Mouse (Mus musculus) lung, embryonic 16.5 days (tissue): Measurements from ENCODE around the gene Tm9sf2. TPM values are rescaled to one million over a fixed set of nuclear protein-coding genes. Genes with fewer than 3 reads are reported as not detected.

Source experiments
- ATAC-seq: fragments of 200-750 bp; cut with Nextera tagmentation; 2 replicates; pipeline ENCODE4 v1.8.0; 2017; ENCODE audit warnings: low read depth, mild to moderate bottlenecking, moderate library complexity
- H3K27ac ChIP-seq: fragments of 300-500 bp; sonication (generic); 2 replicates; pipeline ENCODE4 v1.5.1; 2014; ENCODE audit warnings: mild to moderate bottlenecking, control low read depth, low read length
- H3K27me3 ChIP-seq: fragments of 300-500 bp; sonication (generic); 2 replicates; pipeline ENCODE4 v1.6.1; 2014; ENCODE audit warnings: low read depth, low read length, mixed read lengths; ENCODE audit not compliant: control insufficient read depth, insufficient read depth
- H3K36me3 ChIP-seq: fragments of 300-500 bp; sonication (generic); 2 replicates; pipeline ENCODE4 v1.6.1; 2014; ENCODE audit warnings: low read length; ENCODE audit not compliant: control insufficient read depth, insufficient read depth
- H3K4me1 ChIP-seq: fragments of 300-500 bp; sonication (generic); replicated peaks from 2 replicates; pipeline ENCODE4 v1.6.1; 2014; ENCODE audit warnings: low read length, mixed read lengths; ENCODE audit not compliant: control insufficient read depth, insufficient read depth
- H3K4me2 ChIP-seq: fragments of 300-500 bp; sonication (generic); 2 replicates; pipeline ENCODE4 v1.6.1; 2014; ENCODE audit warnings: low read depth, low read length, control low read depth
- H3K4me3 ChIP-seq: fragments of 300-500 bp; sonication (generic); 2 replicates; pipeline ENCODE4 v1.5.1; 2014; ENCODE audit warnings: mild to moderate bottlenecking, low read length, control low read depth
- H3K9ac ChIP-seq: fragments of 300-500 bp; sonication (generic); 2 replicates; pipeline ENCODE4 v1.6.1; 2014; ENCODE audit warnings: low read length, control low read depth
- H3K9me3 ChIP-seq: fragments of 300-500 bp; sonication (generic); 2 replicates; pipeline ENCODE4 v1.6.1; 2016; ENCODE audit warnings: low read length; ENCODE audit not compliant: control insufficient read depth
- WGBS: fragments of 180-500 bp; shearing (Covaris S2); extraction: QIAGEN DNeasy Blood & Tissue Kit; methylation state at CpG from one replicate; pipeline ENCODE4 v1.1.7; 2014; 5-methylcytosine and 5-hydroxymethylcytosine counted together
- polyA plus RNA-seq: library from polyadenylated mRNA; unstranded; fragments of >200 nt; fragmentation: Nextera tagmentation; extraction: Ambion mirVana; gene quantifications from 2 replicates; pipeline ENCODE4 v1.2.1, GENCODE M21; 2015

Tm9sf2 gene
- polyA plus RNA-seq, 1 experiment from 2014 or later, result 186 TPM

- Histone ChIP-seq H3K27me3 (no peaks in the 10 kb centered on the region), H3K9me3 (no peaks in the 10 kb centered on the region), H3K4me1 (peaks cover 11% of the 10 kb centered on the region), H3K4me3 (no peak overlapping the region), H3K36me3 (no peaks in the 10 kb centered on the region), H3K27ac (no peak overlapping the region), H3K4me2 (no peak overlapping the region), H3K9ac (no peak overlapping the region)
- WGBS, result 80% methylated on average over 2 of the region's 2 CpGs
- no peak for ATAC-seq
These were observed 4.8 kb downstream of the Tm9sf2 start for GRCm38 (mm10) chr14:122111681-122112080.

- ATAC-seq, result no peak
- H3K9me3 ChIP-seq, result no peaks in the 10 kb centered on the region
- no peak overlapping the region for H3K4me2 ChIP-seq
- no peak overlapping the region for H3K4me3 ChIP-seq
- H3K4me1 ChIP-seq, result peaks cover 11% of the 10 kb centered on the region
- no peak overlapping the region for H3K9ac ChIP-seq
- WGBS, result 82% methylated on average over 5 of the region's 5 CpGs
- H3K36me3 ChIP-seq, result no peaks in the 10 kb centered on the region
- no peaks in the 10 kb centered on the region for H3K27me3 ChIP-seq
- no peak overlapping the region for H3K27ac ChIP-seq
These were observed 5.5 kb downstream of the Tm9sf2 start for GRCm38 (mm10) chr14:122112311-122112710.

- Histone ChIP-seq H3K9me3 (no peaks in the 10 kb centered on the region), H3K4me3 (no peak overlapping the region), H3K9ac (no peak overlapping the region), H3K36me3 (no peaks in the 10 kb centered on the region), H3K27ac (no peak overlapping the region), H3K4me1 (no peaks in the 10 kb centered on the region), H3K27me3 (no peaks in the 10 kb centered on the region), H3K4me2 (no peak overlapping the region)
- 94% methylated on average over 1 of the region's 1 CpGs for WGBS
- no peak for ATAC-seq
These were observed 9.4 kb downstream of the Tm9sf2 start for GRCm38 (mm10) chr14:122116200-122116599.

GRCm38 (mm10) chr14:122130111-122130797, 23.4 kb downstream of the Tm9sf2 start:
- Histone ChIP-seq H3K4me3 (no peak overlapping the region), H3K4me1 (no peaks in the 10 kb centered on the region), H3K9me3 (no peaks in the 10 kb centered on the region), H3K27ac (no peak overlapping the region), H3K36me3 (peaks cover 14% of the 10 kb centered on the region), H3K9ac (no peak overlapping the region), H3K27me3 (no peaks in the 10 kb centered on the region), H3K4me2 (no peak overlapping the region)
- no peak; the same call in 1 of the 2 replicates for ATAC-seq
- WGBS, result 71% methylated on average over 5 of the region's 5 CpGs

- ATAC-seq, result no peak
These were observed 24.8 kb downstream of the Tm9sf2 start for GRCm38 (mm10) chr14:122131644-122132043.

GRCm38 (mm10) chr14:122136368-122136928, 29.6 kb downstream of the Tm9sf2 start:
- WGBS, result 84% methylated on average over 3 of the region's 3 CpGs
- Histone ChIP-seq H3K27ac (no peak overlapping the region), H3K9ac (no peak overlapping the region), H3K4me1 (no peaks in the 10 kb centered on the region), H3K27me3 (no peaks in the 10 kb centered on the region), H3K4me3 (no peak overlapping the region), H3K4me2 (no peak overlapping the region), H3K36me3 (peaks cover 28% of the 10 kb centered on the region), H3K9me3 (no peaks in the 10 kb centered on the region)
- no peak for ATAC-seq

More at GRCm38 (mm10) chr14:122131644-122132043, 24.8 kb downstream of the Tm9sf2 start:
- no peak overlapping the region for H3K4me3 ChIP-seq
- no peaks in the 10 kb centered on the region for H3K9me3 ChIP-seq
- H3K27ac ChIP-seq, result no peak overlapping the region
- H3K4me2 ChIP-seq, result no peak overlapping the region
- peaks cover 11% of the 10 kb centered on the region for H3K36me3 ChIP-seq
- no peak overlapping the region for H3K9ac ChIP-seq
- no peaks in the 10 kb centered on the region for H3K4me1 ChIP-seq
- WGBS, result 86% methylated on average over 2 of the region's 2 CpGs
- no peaks in the 10 kb centered on the region for H3K27me3 ChIP-seq

GRCm38 (mm10) chr14:122137234-122137633, 30.4 kb downstream of the Tm9sf2 start:
- no peak overlapping the region for H3K4me2 ChIP-seq
- no peak overlapping the region for H3K4me3 ChIP-seq
- H3K27ac ChIP-seq, result no peak overlapping the region
- 61% methylated on average over 7 of the region's 7 CpGs for WGBS
- no peaks in the 10 kb centered on the region for H3K4me1 ChIP-seq
- ATAC-seq, result no peak
- H3K9ac ChIP-seq, result no peak overlapping the region
- H3K9me3 ChIP-seq, result no peaks in the 10 kb centered on the region
- H3K36me3 ChIP-seq, result peaks cover 33% of the 10 kb centered on the region
- H3K27me3 ChIP-seq, result no peaks in the 10 kb centered on the region

- Histone ChIP-seq H3K4me3 (no peak overlapping the region), H3K4me2 (no peak overlapping the region), H3K27me3 (no peaks in the 10 kb centered on the region), H3K4me1 (no peaks in the 10 kb centered on the region), H3K9ac (no peak overlapping the region), H3K36me3 (peaks cover 34% of the 10 kb centered on the region), H3K27ac (no peak overlapping the region), H3K9me3 (no peaks in the 10 kb centered on the region)
- ATAC-seq, result no peak
- 62% methylated on average over 1 of the region's 1 CpGs for WGBS
These were observed 33.3 kb downstream of the Tm9sf2 start for GRCm38 (mm10) chr14:122140126-122140525.

- 65% methylated on average over 4 of the region's 4 CpGs for WGBS
- Histone ChIP-seq H3K27ac (no peak overlapping the region), H3K4me2 (no peak overlapping the region), H3K4me1 (no peaks in the 10 kb centered on the region), H3K27me3 (no peaks in the 10 kb centered on the region), H3K9ac (no peak overlapping the region), H3K4me3 (no peak overlapping the region), H3K36me3 (peaks cover 54% of the 10 kb centered on the region), H3K9me3 (no peaks in the 10 kb centered on the region)
- 0 out of 2 replicates have a peak, but pooled peaks have one; percentile 28 for ATAC-seq
These were observed 36.9 kb downstream of the Tm9sf2 start for GRCm38 (mm10) chr14:122143585-122144269.
